In the genomic region with DNA sequence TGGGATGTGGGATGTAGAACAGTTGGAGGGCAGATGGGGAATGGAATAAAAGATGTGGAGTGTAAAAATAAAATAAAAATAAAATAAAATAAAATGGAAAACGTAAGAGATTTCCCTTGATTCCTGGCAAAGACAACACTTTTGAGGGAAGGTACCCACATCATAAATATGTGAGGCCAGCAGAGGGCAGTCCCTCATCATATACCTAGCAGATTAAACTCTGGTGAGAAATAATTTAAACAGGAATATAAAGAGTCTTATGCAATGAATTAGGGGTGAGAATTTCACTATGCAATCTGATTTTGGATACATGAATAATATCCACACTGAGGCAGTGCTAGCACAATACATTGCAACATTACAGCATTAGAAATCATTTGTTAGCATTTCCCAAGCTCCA, we compare ENCODE assay signal across 32 mouse cellular contexts. TPM values are rescaled to one million over a fixed set of nuclear protein-coding genes. Genes with fewer than 3 reads are reported as not detected.
DNase-seq lines count a peak whose midpoint lies in the region; ATAC-seq and TF ChIP-seq lines count a peak whose summit lies in the region.
"Had no signal": no experiment of that assay in that cellular context is flagged by ENCODE, and none has a peak within 500 bp of the region (broad histone marks: within the 10 kb centered on the region; RNA-seq: fewer than 3 reads in every experiment).

No protein-coding gene starts in this region.

- no peaks in the 10 kb centered on the region for H3K27me3 ChIP-seq in heart, postnatal 0 days (ENCODE audit: control insufficient read depth, insufficient read depth, low read length)
- no peaks in the 10 kb centered on the region for H3K27me3 ChIP-seq in intestine, postnatal 0 days (replicated peaks; ENCODE audit: control insufficient read depth, insufficient read depth, low read length)
- no peaks in the 10 kb centered on the region for H3K27me3 ChIP-seq in intestine, embryonic 15.5 days (replicated peaks)
- H3K27me3 ChIP-seq: forebrain, embryonic 13.5 days; heart, embryonic 12.5 days; heart, embryonic 15.5 days; hindbrain, embryonic 12.5 days had no signal

- H3K27ac ChIP-seq in heart, postnatal 0 days (ENCODE audit: low read depth): no peak overlapping the region
- H3K27ac ChIP-seq in intestine, postnatal 0 days (ENCODE audit: low read depth, low read length): no peak overlapping the region
- H3K27ac ChIP-seq in intestine, embryonic 15.5 days: no peak overlapping the region
- H3K27ac ChIP-seq: forebrain, embryonic 10.5 days; forebrain, embryonic 13.5 days; gastrocnemius, adult 2 months; heart, embryonic 15.5 days; hindbrain, embryonic 12.5 days had no signal

- 50% methylated on average over 1 of the region's 1 CpGs for WGBS in heart, postnatal 0 days
- WGBS in intestine, postnatal 0 days: 76% methylated on average over 1 of the region's 1 CpGs
- WGBS in intestine, embryonic 15.5 days: 75% methylated on average over 1 of the region's 1 CpGs

- no peak for ATAC-seq in heart, postnatal 0 days (ENCODE audit: insufficient read depth, low read depth)
- no peak for ATAC-seq in intestine, postnatal 0 days
- ATAC-seq in intestine, embryonic 15.5 days: no peak
- ATAC-seq: forebrain, embryonic 13.5 days; forebrain, embryonic 16.5 days; hindbrain, embryonic 16.5 days; inflammation-experienced regulatory T-cells, adult 6 months had no signal

- no peak for TF ChIP-seq EP300 in heart, postnatal 0 days (IDR thresholded peaks at IDR 0.05; ENCODE audit: low read depth)

- no peak overlapping the region for H3K9ac ChIP-seq in heart, postnatal 0 days (replicated peaks; ENCODE audit: low read depth, low read length)
- H3K9ac ChIP-seq in intestine, postnatal 0 days (ENCODE audit: low read depth, low read length): no peak overlapping the region
- H3K9ac ChIP-seq in intestine, embryonic 15.5 days: no peak overlapping the region
- H3K9ac ChIP-seq: forebrain, embryonic 13.5 days; heart, embryonic 12.5 days; heart, embryonic 15.5 days; hindbrain, embryonic 12.5 days had no signal

- H3K4me3 ChIP-seq in heart, postnatal 0 days (ENCODE audit: low read depth, low read length): no peak overlapping the region
- no peak overlapping the region for H3K4me3 ChIP-seq in intestine, postnatal 0 days (ENCODE audit: low read depth, low read length)
- H3K4me3 ChIP-seq in intestine, embryonic 15.5 days (replicated peaks): no peak overlapping the region
- H3K4me3 ChIP-seq: forebrain, embryonic 10.5 days; forebrain, embryonic 13.5 days; gastrocnemius, adult 2 months; heart, embryonic 12.5 days; heart, embryonic 15.5 days; hindbrain, embryonic 12.5 days had no signal

- no peaks in the 10 kb centered on the region for H3K4me1 ChIP-seq in heart, postnatal 0 days (ENCODE audit: control insufficient read depth, insufficient read depth)
- H3K4me1 ChIP-seq in intestine, postnatal 0 days (replicated peaks; ENCODE audit: control insufficient read depth, insufficient read depth, low read length): no peaks in the 10 kb centered on the region
- H3K4me1 ChIP-seq in intestine, embryonic 15.5 days (replicated peaks): no peaks in the 10 kb centered on the region
- H3K4me1 ChIP-seq: forebrain, embryonic 10.5 days; forebrain, embryonic 13.5 days; heart, embryonic 12.5 days; heart, embryonic 15.5 days; hindbrain, embryonic 12.5 days had no signal

- no peaks in the 10 kb centered on the region for H3K36me3 ChIP-seq in heart, postnatal 0 days (replicated peaks; ENCODE audit: control insufficient read depth, insufficient read depth, low read length)
- H3K36me3 ChIP-seq in intestine, postnatal 0 days (ENCODE audit: control insufficient read depth, insufficient read depth): no peaks in the 10 kb centered on the region
- H3K36me3 ChIP-seq in intestine, embryonic 15.5 days: no peaks in the 10 kb centered on the region
- H3K36me3 ChIP-seq: forebrain, embryonic 10.5 days; G1E; heart, embryonic 12.5 days; heart, embryonic 15.5 days; hindbrain, embryonic 12.5 days had no signal

- peak; percentile 40 for TF ChIP-seq CTCF in heart, postnatal 0 days (IDR thresholded peaks at IDR 0.05; ENCODE audit: low read depth)
- peak; percentile 49 for TF ChIP-seq CTCF in intestine, postnatal 0 days (IDR thresholded peaks at IDR 0.05; ENCODE audit: low read depth)

- H3K4me2 ChIP-seq in heart, postnatal 0 days (ENCODE audit: low read depth, low read length): no peak overlapping the region
- H3K4me2 ChIP-seq in intestine, postnatal 0 days (replicated peaks; ENCODE audit: low read depth): no peak overlapping the region
- H3K4me2 ChIP-seq in intestine, embryonic 15.5 days (replicated peaks): no peak overlapping the region
- H3K4me2 ChIP-seq: forebrain, embryonic 13.5 days; heart, embryonic 12.5 days; heart, embryonic 15.5 days; hindbrain, embryonic 12.5 days had no signal

- intact Hi-C loops in heart, postnatal 10 days (cut with DNase I): loop anchor here (10.0 kb wide), 2 partner anchors 386 to 536 kb away; no protein-coding TSS in a partner anchor

- no peaks in the 10 kb centered on the region for H3K9me3 ChIP-seq in heart, postnatal 0 days (replicated peaks; ENCODE audit: control insufficient read depth, low read length)
- no peaks in the 10 kb centered on the region for H3K9me3 ChIP-seq in intestine, postnatal 0 days (ENCODE audit: control insufficient read depth)
- no peaks in the 10 kb centered on the region for H3K9me3 ChIP-seq in intestine, embryonic 15.5 days
- H3K9me3 ChIP-seq: forebrain, embryonic 10.5 days; forebrain, embryonic 13.5 days; G1E; heart, embryonic 12.5 days; heart, embryonic 15.5 days; hindbrain, embryonic 12.5 days had no signal

- no peak for DNase-seq in heart, postnatal 0 days (ENCODE audit: low spot score)
- no peak for DNase-seq in heart, postnatal 10 days
- DNase-seq in 416B (ENCODE audit: low read depth): peak; percentile 46
- DNase-seq in adipocyte (ENCODE audit: low spot score): peak; percentile 14
- no peak for DNase-seq in frontal cortex, postnatal 10 days (ENCODE audit: low spot score in 2 of 2)
- no peak for DNase-seq in right cerebral cortex, postnatal 4 days
- DNase-seq: adrenal gland, postnatal 10 days; adrenal gland, postnatal 36 days; cerebellum, adult 18-20 months; cerebellum, adult 9-10 months; cerebellum, postnatal 14 days; gastrocnemius, adult 2 months; gastrocnemius, postnatal 14 days; heart, adult 11 months; kidney, adult 11 months; kidney, adult 8-10 months had no signal

RNA-seq across cellular contexts. Expression of a gene that starts 46.5 kb away (rescaled TPM):
- not detected in 2 replicates for total RNA-seq in heart, postnatal 0 days (2014; rRNA removed; ENCODE audit: low replicate concordance)
- polyA plus RNA-seq in heart, postnatal 0 days (2015; fragmentation: Nextera tagmentation; extraction: Ambion mirVana): not detected in 2 replicates
- not detected for total RNA-seq in heart, postnatal 10 days (2021)
- polyA plus RNA-seq in intestine, postnatal 0 days (2015; fragmentation: Nextera tagmentation; extraction: Ambion mirVana): not detected in 2 replicates
- not detected in 2 replicates for polyA plus RNA-seq in intestine, embryonic 15.5 days (2015; fragmentation: Nextera tagmentation; extraction: Ambion mirVana)
- total RNA-seq: adrenal gland, adult 18-20 months; adrenal gland, postnatal 10 days; adrenal gland, postnatal 36 days; G1E; gastrocnemius, adult 2 months; gastrocnemius, postnatal 14 days; gastrocnemius, postnatal 4 days; hematopoietic stem cell, adult 5-6 weeks had no signal
- polyA plus RNA-seq: embryonic facial prominence, embryonic 11.5 days; embryonic facial prominence, embryonic 14.5 days; forebrain, embryonic 10.5 days; forebrain, embryonic 13.5 days; forebrain, embryonic 16.5 days; G1E; heart, embryonic 12.5 days; heart, embryonic 15.5 days; hindbrain, embryonic 12.5 days; hindbrain, embryonic 16.5 days; inflammation-experienced regulatory T-cells, adult 6 months had no signal

Comparison
In these comparisons a context has a peak if more than half of its experiments do, and no peak if none do; other contexts are left out.
1. DNase-seq: peak in 416B (single experiment) and adipocyte (single experiment); none in heart, postnatal 0 days (single experiment), heart, postnatal 10 days (0 of 2), frontal cortex, postnatal 10 days (0 of 2) and right cerebral cortex, postnatal 4 days (single experiment).